Mouse (Mus musculus): ENCODE measurements at regions not wholly inside any gene's neighbourhood (a gene's known extent, or its start where the extent isn't known, plus 50 kb on each side); places are given as distances from the start of the nearest gene placed in this dataset.

GRCm38 (mm10) chr16:75104894-75105293 lies 481.0 kb downstream of the Lipi start:
- H3K79me2 ChIP-seq (ENCODE audit: control insufficient read depth, insufficient read depth), result no peaks in the 10 kb centered on the region
- H3K4me2 ChIP-seq (ENCODE audit: low read depth), result peak overlapping the region; percentile 16
- TF ChIP-seq MYOG (IDR thresholded peaks at IDR 0.05; ENCODE audit: control insufficient read depth in 1 of 3, insufficient read depth in 1 of 3, insufficient read length in 2 of 3, low read depth in 2 of 3), result no peak
- TF ChIP-seq POLR2A (IDR thresholded peaks at IDR 0.05; ENCODE audit: insufficient read length, low read depth), result no peak
- TF ChIP-seq SRF (IDR thresholded peaks at IDR 0.05; ENCODE audit: control insufficient read depth, insufficient read length, low read depth), result no peak
- TF ChIP-seq TCF3 (IDR thresholded peaks at IDR 0.05; ENCODE audit: insufficient read length, low read depth), result no peak
- no peak for TF ChIP-seq E2F4 (IDR thresholded peaks at IDR 0.05; ENCODE audit: insufficient read depth)
- no peak for TF ChIP-seq TCF12 (IDR thresholded peaks at IDR 0.05; ENCODE audit: insufficient read depth, poor library complexity, severe bottlenecking)
- TF ChIP-seq MYOD1 (IDR thresholded peaks at IDR 0.05; ENCODE audit: control insufficient read depth in 1 of 3, insufficient read length in 2 of 3, low read depth in 2 of 3), result no peak
- no peak overlapping the region for H3ac ChIP-seq (ENCODE audit: control insufficient read depth, insufficient read length)
- no peak overlapping the region for H3K4me3 ChIP-seq
- H3K36me3 ChIP-seq (ENCODE audit: control insufficient read depth, insufficient read depth), result no peaks in the 10 kb centered on the region
- H3K27me3 ChIP-seq (ENCODE audit: control insufficient read depth, insufficient read depth, insufficient read length), result no peaks in the 10 kb centered on the region

DNA sequence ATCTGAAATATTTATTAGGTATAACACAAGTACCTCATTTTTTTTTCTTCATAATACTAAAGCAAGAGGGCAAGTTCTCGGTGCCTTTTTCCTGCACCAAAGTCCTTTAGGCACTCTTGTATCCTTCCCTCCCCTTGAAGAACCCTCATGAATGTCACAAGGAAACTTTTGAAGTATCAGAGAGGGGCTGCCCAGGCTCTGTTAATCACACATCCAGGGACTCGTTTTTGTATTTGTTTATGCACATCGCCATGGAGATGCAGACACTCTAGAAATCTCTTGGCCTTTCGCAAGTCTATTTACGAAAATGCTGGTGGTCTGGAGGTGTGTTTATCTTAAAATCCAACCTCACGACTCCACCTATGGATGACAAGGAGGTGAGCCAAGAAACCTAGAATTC lies 492.7 kb downstream of the Lipi start:
- Histone ChIP-seq H3K4me2 (ENCODE audit: low read depth) (no peak overlapping the region), H3K79me2 (ENCODE audit: control insufficient read depth, insufficient read depth) (no peaks in the 10 kb centered on the region), H3K4me3 (no peak overlapping the region)

GRCm38 (mm10) chr16:75092471-75093130 lies 493.3 kb downstream of the Lipi start:
- no peak for TF ChIP-seq MYOG (IDR thresholded peaks at IDR 0.05; ENCODE audit: control insufficient read depth in 1 of 3, insufficient read depth in 1 of 3, insufficient read length in 2 of 3, low read depth in 2 of 3)
- peak overlapping the region; percentile 63 for H3K4me2 ChIP-seq (ENCODE audit: low read depth)
- no peak overlapping the region for H3K4me3 ChIP-seq

More for the DNA sequence above, 492.7 kb downstream of the Lipi start:
- Histone ChIP-seq H3K27me3 (ENCODE audit: control insufficient read depth, insufficient read depth, insufficient read length) (no peaks in the 10 kb centered on the region), H3ac (ENCODE audit: control insufficient read depth, insufficient read length) (no peak overlapping the region), H3K36me3 (ENCODE audit: control insufficient read depth, insufficient read depth) (no peaks in the 10 kb centered on the region)
- no peak for TF ChIP-seq POLR2AphosphoS2 (IDR thresholded peaks at IDR 0.05; ENCODE audit: insufficient read length, low read depth)
- no peak for TF ChIP-seq USF1 (IDR thresholded peaks at IDR 0.05; ENCODE audit: low read depth)
- no peak for TF ChIP-seq CEBPB (IDR thresholded peaks at IDR 0.05; ENCODE audit: insufficient read depth, poor library complexity, severe bottlenecking)
- no peak for TF ChIP-seq MYOG (IDR thresholded peaks at IDR 0.05; ENCODE audit: control insufficient read depth in 1 of 3, insufficient read depth in 1 of 3, insufficient read length in 2 of 3, low read depth in 2 of 3)
- TF ChIP-seq TCF12 (IDR thresholded peaks at IDR 0.05; ENCODE audit: insufficient read depth, poor library complexity, severe bottlenecking), result no peak
- TF ChIP-seq SRF (IDR thresholded peaks at IDR 0.05; ENCODE audit: control insufficient read depth, insufficient read length, low read depth), result no peak

DNA sequence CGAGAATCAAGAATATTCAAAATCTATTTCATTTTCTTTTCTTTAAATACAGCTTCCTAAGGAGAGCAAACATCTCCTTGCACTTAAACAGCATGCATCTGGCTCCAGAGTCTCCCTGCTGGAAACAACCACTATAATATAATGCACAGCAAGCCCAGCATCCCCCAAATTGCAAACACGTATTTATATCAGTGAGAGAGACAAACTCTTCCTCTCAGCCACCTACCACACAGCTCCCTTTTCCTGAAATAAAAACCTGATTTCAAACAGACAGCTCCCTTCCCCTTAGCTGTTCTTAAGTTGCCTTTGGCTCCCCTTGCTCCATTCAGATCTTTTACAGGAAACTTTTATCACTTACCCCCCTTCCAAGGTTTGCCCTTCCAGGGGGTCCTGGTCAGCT lies 493.9 kb downstream of the Lipi start:
- Histone ChIP-seq H3ac (ENCODE audit: control insufficient read depth, insufficient read length) (no peak overlapping the region), H3K4me3 (no peak overlapping the region), H3K27me3 (ENCODE audit: control insufficient read depth, insufficient read depth, insufficient read length) (no peaks in the 10 kb centered on the region), H3K4me2 (ENCODE audit: low read depth) (peak overlapping the region; percentile 63), H3K36me3 (ENCODE audit: control insufficient read depth, insufficient read depth) (no peaks in the 10 kb centered on the region), H3K79me2 (ENCODE audit: control insufficient read depth, insufficient read depth) (no peaks in the 10 kb centered on the region)
- no peak for TF ChIP-seq POLR2AphosphoS2 (IDR thresholded peaks at IDR 0.05; ENCODE audit: insufficient read length, low read depth)
- no peak for TF ChIP-seq REST (IDR thresholded peaks at IDR 0.05; ENCODE audit: insufficient read depth, insufficient read length)
- TF ChIP-seq POLR2A (IDR thresholded peaks at IDR 0.05; ENCODE audit: insufficient read length, low read depth), result no peak
- no peak for TF ChIP-seq E2F4 (IDR thresholded peaks at IDR 0.05; ENCODE audit: insufficient read depth)
- TF ChIP-seq MYOD1 (IDR thresholded peaks at IDR 0.05; ENCODE audit: control insufficient read depth in 1 of 3, insufficient read length in 2 of 3, low read depth in 2 of 3), result no peak
- TF ChIP-seq TCF12 (IDR thresholded peaks at IDR 0.05; ENCODE audit: insufficient read depth, poor library complexity, severe bottlenecking), result no peak
- no peak for TF ChIP-seq MAX (IDR thresholded peaks at IDR 0.05; ENCODE audit: low read depth)
- no peak for TF ChIP-seq MYOG (IDR thresholded peaks at IDR 0.05; ENCODE audit: control insufficient read depth in 1 of 3, insufficient read depth in 1 of 3, insufficient read length in 2 of 3, low read depth in 2 of 3)
- TF ChIP-seq SRF (IDR thresholded peaks at IDR 0.05; ENCODE audit: control insufficient read depth, insufficient read length, low read depth), result no peak
- TF ChIP-seq TCF3 (IDR thresholded peaks at IDR 0.05; ENCODE audit: insufficient read length, low read depth), result no peak
- no peak for TF ChIP-seq CEBPB (IDR thresholded peaks at IDR 0.05; ENCODE audit: insufficient read depth, poor library complexity, severe bottlenecking)
- no peak for TF ChIP-seq USF1 (IDR thresholded peaks at IDR 0.05; ENCODE audit: low read depth)

More at GRCm38 (mm10) chr16:75092471-75093130, 493.3 kb downstream of the Lipi start:
- no peaks in the 10 kb centered on the region for H3K27me3 ChIP-seq (ENCODE audit: control insufficient read depth, insufficient read depth, insufficient read length)
- H3K79me2 ChIP-seq (ENCODE audit: control insufficient read depth, insufficient read depth), result no peaks in the 10 kb centered on the region
- no peak overlapping the region for H3ac ChIP-seq (ENCODE audit: control insufficient read depth, insufficient read length)
- H3K36me3 ChIP-seq (ENCODE audit: control insufficient read depth, insufficient read depth), result no peaks in the 10 kb centered on the region

DNA sequence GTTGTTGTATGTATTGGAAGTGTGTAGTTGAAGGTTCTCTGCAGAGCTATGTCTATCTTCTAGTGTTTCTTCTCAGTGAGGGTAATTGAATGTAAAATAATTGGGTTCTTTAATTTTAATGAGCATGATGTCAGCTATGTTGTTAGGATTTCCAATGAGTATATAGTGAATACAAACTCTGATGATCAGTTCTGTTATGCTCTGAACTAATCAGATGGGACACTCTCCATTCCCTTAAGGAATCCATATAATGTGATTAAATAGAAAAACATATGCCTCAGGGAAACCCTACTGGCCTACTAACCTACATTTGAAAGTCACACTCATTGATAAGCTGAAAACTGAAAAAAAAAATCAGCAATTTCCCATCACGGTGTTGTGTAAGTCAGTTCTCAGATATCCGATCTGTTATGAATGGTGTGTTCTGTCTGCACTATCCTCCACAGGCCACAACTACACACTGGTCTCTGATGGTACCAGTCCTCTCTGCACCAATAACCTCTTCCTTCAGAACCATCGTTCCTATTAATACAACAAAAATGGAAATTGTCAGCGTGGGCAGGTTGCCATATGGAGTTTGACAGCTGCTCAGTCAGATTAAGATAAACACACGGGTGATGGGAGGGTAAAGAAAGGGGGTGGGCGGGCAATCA lies 496.4 kb downstream of the Lipi start:
- no peak overlapping the region for H3K4me3 ChIP-seq
- TF ChIP-seq TCF12 (IDR thresholded peaks at IDR 0.05; ENCODE audit: insufficient read depth, poor library complexity, severe bottlenecking), result no peak
- no peak for TF ChIP-seq POLR2AphosphoS2 (IDR thresholded peaks at IDR 0.05; ENCODE audit: insufficient read length, low read depth)
- TF ChIP-seq USF1 (IDR thresholded peaks at IDR 0.05; ENCODE audit: low read depth), result no peak
- no peak for TF ChIP-seq MYOG (IDR thresholded peaks at IDR 0.05; ENCODE audit: control insufficient read depth in 1 of 3, insufficient read depth in 1 of 3, insufficient read length in 2 of 3, low read depth in 2 of 3)
- no peak for TF ChIP-seq E2F4 (IDR thresholded peaks at IDR 0.05; ENCODE audit: insufficient read depth)
- no peak for TF ChIP-seq REST (IDR thresholded peaks at IDR 0.05; ENCODE audit: insufficient read depth, insufficient read length)
- TF ChIP-seq MYOD1 (IDR thresholded peaks at IDR 0.05; ENCODE audit: control insufficient read depth in 1 of 3, insufficient read length in 2 of 3, low read depth in 2 of 3), result no peak
- no peak for TF ChIP-seq CEBPB (IDR thresholded peaks at IDR 0.05; ENCODE audit: insufficient read depth, poor library complexity, severe bottlenecking)
- no peak for TF ChIP-seq SRF (IDR thresholded peaks at IDR 0.05; ENCODE audit: control insufficient read depth, insufficient read length, low read depth)
- no peak for TF ChIP-seq MAX (IDR thresholded peaks at IDR 0.05; ENCODE audit: low read depth)
- no peak for TF ChIP-seq TCF3 (IDR thresholded peaks at IDR 0.05; ENCODE audit: insufficient read length, low read depth)
- no peak for TF ChIP-seq POLR2A (IDR thresholded peaks at IDR 0.05; ENCODE audit: insufficient read length, low read depth)

More for the DNA sequence above, 496.4 kb downstream of the Lipi start:
- no peaks in the 10 kb centered on the region for H3K79me2 ChIP-seq (ENCODE audit: control insufficient read depth, insufficient read depth)
- no peak overlapping the region for H3K4me2 ChIP-seq (ENCODE audit: low read depth)
- H3K36me3 ChIP-seq (ENCODE audit: control insufficient read depth, insufficient read depth), result no peaks in the 10 kb centered on the region
- H3K27me3 ChIP-seq (ENCODE audit: control insufficient read depth, insufficient read depth, insufficient read length), result no peaks in the 10 kb centered on the region
- no peak overlapping the region for H3ac ChIP-seq (ENCODE audit: control insufficient read depth, insufficient read length)

Data from myocyte (in vitro differentiated cells).